27 mouse cellular contexts compared by ENCODE assay signal in the genomic region with DNA sequence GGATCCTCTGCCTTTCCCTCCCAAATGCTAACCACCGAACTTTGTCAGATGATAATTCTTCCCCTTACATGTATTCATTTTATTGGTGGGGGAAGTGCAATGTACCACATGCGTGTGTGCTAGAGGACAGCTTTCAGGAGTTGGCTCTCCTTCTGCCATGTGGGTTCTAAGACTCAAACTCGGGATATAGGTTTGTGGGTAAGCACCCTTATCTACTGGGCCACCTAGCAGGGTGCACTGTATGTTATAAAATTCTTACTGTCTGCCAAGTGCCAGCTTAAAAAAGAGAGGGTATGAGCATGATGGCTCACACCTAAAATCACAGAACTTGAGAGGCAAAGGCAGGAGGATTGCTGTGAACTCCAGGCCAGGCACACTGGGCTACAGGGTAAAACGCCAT. TPM values are rescaled to one million over a fixed set of nuclear protein-coding genes. Genes with fewer than 3 reads are reported as not detected.
A peak's percentile ranks its signal among the peaks of the same experiment; 100 is the strongest.
DNase-seq lines count a peak whose midpoint lies in the region; ATAC-seq lines count a peak whose summit lies in the region.
"Had no signal": no experiment of that assay in that cellular context is flagged by ENCODE, and none has a peak within 500 bp of the region (broad histone marks: within the 10 kb centered on the region; RNA-seq: fewer than 3 reads in every experiment).

No protein-coding gene starts in this region.

- no peak for ATAC-seq in erythroblast, adult 5-6 weeks (replicated peaks; ENCODE audit: low FRiP score, poor library complexity, severe bottlenecking)
- ATAC-seq in liver, embryonic 11.5 days (replicated peaks; ENCODE audit: low FRiP score), result no peak
- no peak for ATAC-seq in liver, embryonic 15.5 days (ENCODE audit: insufficient read depth)
- ATAC-seq in megakaryocyte-erythroid progenitor cell, adult 5-6 weeks (replicated peaks; ENCODE audit: low FRiP score, low TSS enrichment, poor library complexity, severe bottlenecking), result peak; percentile 59
- ATAC-seq in erythroid progenitor cell, adult 5-6 weeks (replicated peaks; ENCODE audit: low FRiP score, poor library complexity, severe bottlenecking), result no peak
- ATAC-seq: CD4-positive, CD25-positive, alpha-beta regulatory T cell, adult 4 months; forebrain, embryonic 14.5 days; hindbrain, postnatal 0 days had no signal

- no peak for DNase-seq in liver, embryonic 11.5 days (ENCODE audit: low spot score)
- DNase-seq in liver, result no peak
- DNase-seq in frontal cortex, postnatal 36 days (ENCODE audit: low spot score in 2 of 2), result no peak
- DNase-seq: adrenal gland, postnatal 10 days; B cell, adult 2 months; cerebellum, adult 18-20 months; cerebellum, postnatal 10 days; gastrocnemius, postnatal 25 days; heart, postnatal 4 days; kidney, adult 11 months had no signal

- no peaks in the 10 kb centered on the region for H3K9me3 ChIP-seq in erythroblast, embryonic 14.5 days (ENCODE audit: control insufficient read depth, low read length)
- no peaks in the 10 kb centered on the region for H3K9me3 ChIP-seq in liver, embryonic 11.5 days (ENCODE audit: control insufficient read depth, low read length)
- H3K9me3 ChIP-seq in liver, embryonic 15.5 days (replicated peaks), result no peaks in the 10 kb centered on the region
- H3K9me3 ChIP-seq: embryonic facial prominence, embryonic 12.5 days; G1E; heart, embryonic 10.5 days; hindbrain, embryonic 13.5 days had no signal

- peak overlapping the region; percentile 95 for H3K4me3 ChIP-seq in erythroblast, embryonic 14.5 days (replicated peaks)
- H3K4me3 ChIP-seq in liver, embryonic 11.5 days (ENCODE audit: low read depth, low read length), result peak overlapping the region; percentile 62; the same call in 1 of the 2 replicates
- peak overlapping the region; percentile 63 for H3K4me3 ChIP-seq in liver, embryonic 15.5 days (replicated peaks)
- H3K4me3 ChIP-seq: embryonic facial prominence, embryonic 12.5 days; forebrain, embryonic 10.5 days; heart, embryonic 10.5 days; hindbrain, embryonic 13.5 days had no signal

- H3K27ac ChIP-seq in liver, embryonic 11.5 days (ENCODE audit: low read depth, low read length), result no peak overlapping the region; the same call in 1 of the 2 replicates
- peak overlapping the region; percentile 99 for H3K27ac ChIP-seq in liver, embryonic 15.5 days (replicated peaks)
- H3K27ac ChIP-seq: embryonic facial prominence, embryonic 12.5 days; forebrain, embryonic 10.5 days; heart, embryonic 10.5 days; hindbrain, embryonic 13.5 days; hindbrain, postnatal 0 days had no signal

- H3K4me1 ChIP-seq in erythroblast, embryonic 14.5 days (ENCODE audit: control insufficient read depth), result peaks cover 69% of the 10 kb centered on the region
- H3K4me1 ChIP-seq in liver, embryonic 11.5 days (replicated peaks; ENCODE audit: control insufficient read depth, insufficient read depth, low read length), result peaks cover 20% of the 10 kb centered on the region
- peaks cover 63% of the 10 kb centered on the region for H3K4me1 ChIP-seq in liver, embryonic 15.5 days (replicated peaks)
- H3K4me1 ChIP-seq: embryonic facial prominence, embryonic 12.5 days; forebrain, embryonic 10.5 days; heart, embryonic 10.5 days; hindbrain, embryonic 13.5 days had no signal

- no peaks in the 10 kb centered on the region for H3K27me3 ChIP-seq in erythroblast, embryonic 14.5 days (ENCODE audit: control insufficient read depth)
- H3K27me3 ChIP-seq in liver, embryonic 11.5 days (replicated peaks; ENCODE audit: control insufficient read depth, insufficient read depth, low read length), result no peaks in the 10 kb centered on the region
- H3K27me3 ChIP-seq in liver, embryonic 15.5 days, result no peaks in the 10 kb centered on the region
- H3K27me3 ChIP-seq: embryonic facial prominence, embryonic 12.5 days had no signal

- H3K9ac ChIP-seq in liver, embryonic 11.5 days (ENCODE audit: low read depth, low read length), result peak overlapping the region; percentile 41; the same call in 1 of the 2 replicates
- peak overlapping the region; percentile 75 for H3K9ac ChIP-seq in liver, embryonic 15.5 days
- H3K9ac ChIP-seq: embryonic facial prominence, embryonic 12.5 days; hindbrain, embryonic 13.5 days had no signal

- WGBS in liver, embryonic 11.5 days, result 72% methylated on average over 4 of the region's 4 CpGs
- 43% methylated on average over 4 of the region's 4 CpGs for WGBS in liver, embryonic 15.5 days (ENCODE audit: insufficient replicate concordance)

- peaks cover 100% of the 10 kb centered on the region for H3K36me3 ChIP-seq in erythroblast, embryonic 14.5 days (ENCODE audit: control insufficient read depth)
- H3K36me3 ChIP-seq in liver, embryonic 11.5 days (ENCODE audit: control insufficient read depth, insufficient read depth, low read length), result peaks cover 20% of the 10 kb centered on the region
- H3K36me3 ChIP-seq in liver, embryonic 15.5 days (replicated peaks), result peaks cover 84% of the 10 kb centered on the region
- H3K36me3 ChIP-seq: embryonic facial prominence, embryonic 12.5 days; forebrain, embryonic 10.5 days; heart, embryonic 10.5 days; hindbrain, embryonic 13.5 days had no signal

- H3K4me2 ChIP-seq in liver, embryonic 11.5 days, result peak overlapping the region; percentile 73
- peak overlapping the region; percentile 85 for H3K4me2 ChIP-seq in liver, embryonic 15.5 days
- H3K4me2 ChIP-seq: embryonic facial prominence, embryonic 12.5 days; hindbrain, embryonic 13.5 days had no signal

RNA-seq across cellular contexts. Expression of a gene that starts 9.6 kb away (rescaled TPM):
- polyA plus RNA-seq in erythroblast, embryonic 14.5 days (2012), result 1.7 and 2.3 TPM in 2 replicates
- total RNA-seq in erythroblast, adult 5-6 weeks (2015; ENCODE audit: low replicate concordance), result 39.8 and 54.5 TPM in 2 replicates
- total RNA-seq in erythroblast, adult 5-6 weeks (2017; ENCODE audit: low replicate concordance), result 64.6 and 70.5 TPM in 2 replicates
- 14.1 and 14.7 TPM in 2 replicates for polyA plus RNA-seq in liver, embryonic 11.5 days (2014; fragmentation: Nextera tagmentation; extraction: Ambion mirVana)
- polyA plus RNA-seq in liver, embryonic 15.5 days (2015; fragmentation: Nextera tagmentation; extraction: Ambion mirVana), result 8.2 and 10.5 TPM in 2 replicates
- 5.6 and 10.7 TPM in 2 replicates for total RNA-seq in megakaryocyte-erythroid progenitor cell, adult 5-6 weeks (2014; fragmentation: Nextera tagmentation)
- total RNA-seq in megakaryocyte-erythroid progenitor cell, adult 5-6 weeks (2017), result 8.9 and 11.4 TPM in 2 replicates
- total RNA-seq in erythroid progenitor cell, adult 5-6 weeks (2015; ENCODE audit: low replicate concordance), result 89.0 and 90.1 TPM in 2 replicates
- 49.6 and 97.9 TPM in 2 replicates for total RNA-seq in erythroid progenitor cell, adult 5-6 weeks (2017; ENCODE audit: low replicate concordance)

RNA-seq across cellular contexts. Expression of a gene that starts 14.5 kb away (rescaled TPM):
- 36.9 and 40.4 TPM in 2 replicates for polyA plus RNA-seq in erythroblast, embryonic 14.5 days (2012)
- 294 and 312 TPM in 2 replicates for total RNA-seq in erythroblast, adult 5-6 weeks (2015; ENCODE audit: low replicate concordance)
- total RNA-seq in erythroblast, adult 5-6 weeks (2017; ENCODE audit: low replicate concordance), result 420 and 452 TPM in 2 replicates
- 206 and 233 TPM in 2 replicates for polyA plus RNA-seq in liver, embryonic 11.5 days (2014; fragmentation: Nextera tagmentation; extraction: Ambion mirVana)
- polyA plus RNA-seq in liver, embryonic 15.5 days (2015; fragmentation: Nextera tagmentation; extraction: Ambion mirVana), result 386 and 388 TPM in 2 replicates
- total RNA-seq in megakaryocyte-erythroid progenitor cell, adult 5-6 weeks (2014; fragmentation: Nextera tagmentation), result 120 and 199 TPM in 2 replicates
- 129 and 182 TPM in 2 replicates for total RNA-seq in megakaryocyte-erythroid progenitor cell, adult 5-6 weeks (2017)
- total RNA-seq in erythroid progenitor cell, adult 5-6 weeks (2015; ENCODE audit: low replicate concordance), result 1,402 and 1,484 TPM in 2 replicates
- 1,540 and 1,607 TPM in 2 replicates for total RNA-seq in erythroid progenitor cell, adult 5-6 weeks (2017; ENCODE audit: low replicate concordance)
- total RNA-seq: gastrocnemius, postnatal 25 days; hindbrain, postnatal 0 days had no signal
- polyA plus RNA-seq: cortical plate, adult 2 months; forebrain, embryonic 14.5 days; hindbrain, postnatal 0 days had no signal

RNA-seq across cellular contexts. Expression of a gene that starts 51.9 kb away (rescaled TPM):
- 431 and 451 TPM in 2 replicates for polyA plus RNA-seq in erythroblast, embryonic 14.5 days (2012)
- 423 and 438 TPM in 2 replicates for total RNA-seq in erythroblast, adult 5-6 weeks (2015; ENCODE audit: low replicate concordance)
- 88.0 and 170 TPM in 2 replicates for total RNA-seq in erythroblast, adult 5-6 weeks (2017; ENCODE audit: low replicate concordance)
- 586 and 618 TPM in 2 replicates for polyA plus RNA-seq in liver, embryonic 11.5 days (2014; fragmentation: Nextera tagmentation; extraction: Ambion mirVana)
- 387 TPM in 2 replicates for polyA plus RNA-seq in liver, embryonic 15.5 days (2015; fragmentation: Nextera tagmentation; extraction: Ambion mirVana)
- total RNA-seq in megakaryocyte-erythroid progenitor cell, adult 5-6 weeks (2014; fragmentation: Nextera tagmentation), result 736 and 1,006 TPM in 2 replicates
- 180 and 265 TPM in 2 replicates for total RNA-seq in megakaryocyte-erythroid progenitor cell, adult 5-6 weeks (2017)
- total RNA-seq in erythroid progenitor cell, adult 5-6 weeks (2015; ENCODE audit: low replicate concordance), result 1,527 and 1,581 TPM in 2 replicates
- total RNA-seq in erythroid progenitor cell, adult 5-6 weeks (2017; ENCODE audit: low replicate concordance), result 312 and 462 TPM in 2 replicates

RNA-seq across cellular contexts. Expression of a gene that starts 55.4 kb away (rescaled TPM):
- polyA plus RNA-seq in erythroblast, embryonic 14.5 days (2012), result not detected in 2 replicates
- not detected in 2 replicates for total RNA-seq in erythroblast, adult 5-6 weeks (2015; ENCODE audit: low replicate concordance)
- total RNA-seq in erythroblast, adult 5-6 weeks (2017; ENCODE audit: low replicate concordance), result not detected in 2 replicates
- polyA plus RNA-seq in liver, embryonic 11.5 days (2014; fragmentation: Nextera tagmentation; extraction: Ambion mirVana), result not detected in 2 replicates
- not detected in 2 replicates for polyA plus RNA-seq in liver, embryonic 15.5 days (2015; fragmentation: Nextera tagmentation; extraction: Ambion mirVana)
- not detected in 2 replicates for total RNA-seq in megakaryocyte-erythroid progenitor cell, adult 5-6 weeks (2014; fragmentation: Nextera tagmentation)
- total RNA-seq in megakaryocyte-erythroid progenitor cell, adult 5-6 weeks (2017), result 0.23 TPM in 1 of 2 replicates, not detected in the other
- not detected in 2 replicates for total RNA-seq in erythroid progenitor cell, adult 5-6 weeks (2015; ENCODE audit: low replicate concordance)
- not detected in 2 replicates for total RNA-seq in erythroid progenitor cell, adult 5-6 weeks (2017; ENCODE audit: low replicate concordance)
- total RNA-seq: adrenal gland, postnatal 10 days; adrenal gland, postnatal 4 days; G1E; gastrocnemius, postnatal 25 days; granulocyte monocyte progenitor cell, adult 5-6 weeks; hindbrain, postnatal 0 days had no signal
- polyA plus RNA-seq: CD4-positive, CD25-positive, alpha-beta regulatory T cell, adult 4 months; cortical plate, adult 2 months; forebrain, embryonic 10.5 days; forebrain, embryonic 14.5 days; G1E; hindbrain, embryonic 13.5 days; hindbrain, postnatal 0 days; intestine, embryonic 14.5 days had no signal
